Mouse (Mus musculus) adrenal gland, adult (tissue): ENCODE data around the gene Srsf3.
"Not testable (repeated sequence)": the region's sequence is repeated elsewhere in the genome, so short reads cannot be mapped to it uniquely, and the experiment has no call there.

Source experiments
- DNase-seq, 2 experiments: peaks; one replicate each; pipeline ENCODE4 v3.0.0; 2022 to 2023; ENCODE audit warnings: low spot score in 1 of 2; ENCODE audit not compliant: inconsistent age in 2 of 2

Srsf3 gene

DNA sequence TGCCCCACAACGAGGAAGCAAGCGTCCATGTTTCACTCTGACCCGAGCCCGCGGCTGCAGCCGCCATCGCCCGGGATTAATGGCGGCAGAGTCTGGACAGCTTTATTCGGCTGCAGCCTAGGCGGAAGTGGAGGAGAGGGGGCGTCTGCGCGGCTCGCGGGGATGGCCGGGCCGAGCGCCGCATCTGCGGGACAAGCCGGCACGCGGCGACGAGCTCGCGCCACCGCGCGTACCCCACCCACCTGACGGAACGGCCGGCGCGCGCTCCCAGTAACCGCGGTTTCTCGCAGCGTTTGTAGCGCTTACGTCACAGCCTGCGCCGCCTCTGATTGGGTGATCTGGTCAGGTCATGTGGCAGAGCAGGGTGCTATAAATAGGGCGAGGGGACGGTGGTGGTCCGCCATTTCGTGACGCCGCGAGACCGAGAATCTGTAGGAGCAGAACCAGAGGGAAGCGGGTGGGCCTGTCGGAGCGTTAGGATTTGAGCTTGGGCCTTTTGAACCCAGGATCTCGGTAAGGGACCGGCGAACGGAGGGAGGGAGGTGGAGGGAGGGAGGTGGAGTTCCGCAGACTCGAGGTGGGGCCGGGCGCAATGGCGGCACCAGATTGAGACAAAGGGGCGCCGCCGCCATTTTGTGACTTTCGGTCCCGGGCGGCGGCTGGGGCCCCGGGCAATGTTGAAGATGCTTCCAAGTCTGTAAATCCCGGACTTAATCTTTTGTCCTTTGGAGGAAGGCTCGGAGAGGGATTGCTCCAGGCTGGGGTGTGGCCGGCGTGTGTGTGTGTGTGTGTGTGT, at the start of gene Srsf3:
Gene Srsf3, plus strand, starts transcription at position 355 of the 796 bp plus-strand sequence.
- DNase-seq = peak; percentile 99

DNA sequence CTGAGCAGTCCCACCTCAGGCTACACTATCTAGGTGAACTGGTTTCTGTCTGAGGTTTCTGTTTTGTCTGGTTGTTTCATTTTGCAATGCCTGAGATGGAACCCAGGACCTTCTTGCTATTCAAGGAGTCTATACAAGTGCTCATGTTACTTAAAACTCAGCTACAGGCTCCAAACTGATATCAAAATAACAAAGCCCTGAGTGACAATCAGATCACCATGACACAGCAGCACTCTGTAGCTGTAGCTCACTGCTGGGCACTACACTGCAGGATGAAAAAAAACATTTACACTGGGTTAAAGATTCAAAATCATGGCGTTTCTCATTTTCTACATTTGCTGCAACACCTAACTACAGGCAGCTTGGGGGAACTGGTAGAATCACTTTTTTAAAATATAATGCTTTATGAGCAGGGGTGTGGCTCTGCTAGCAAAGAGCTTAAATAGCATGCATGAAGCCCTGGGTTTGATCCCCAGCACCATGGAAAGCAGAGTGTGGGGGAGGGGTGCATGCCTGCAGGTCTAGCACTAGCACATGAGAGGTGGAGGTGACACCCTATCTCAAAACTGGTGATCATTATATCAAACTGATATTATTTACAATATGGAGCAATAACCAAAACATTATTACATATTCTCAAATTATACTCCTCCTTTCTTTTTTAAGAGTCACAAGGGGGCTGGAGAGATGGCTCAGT, 47.6 kb upstream of the Srsf3 start:
- DNase-seq = no peak

DNA sequence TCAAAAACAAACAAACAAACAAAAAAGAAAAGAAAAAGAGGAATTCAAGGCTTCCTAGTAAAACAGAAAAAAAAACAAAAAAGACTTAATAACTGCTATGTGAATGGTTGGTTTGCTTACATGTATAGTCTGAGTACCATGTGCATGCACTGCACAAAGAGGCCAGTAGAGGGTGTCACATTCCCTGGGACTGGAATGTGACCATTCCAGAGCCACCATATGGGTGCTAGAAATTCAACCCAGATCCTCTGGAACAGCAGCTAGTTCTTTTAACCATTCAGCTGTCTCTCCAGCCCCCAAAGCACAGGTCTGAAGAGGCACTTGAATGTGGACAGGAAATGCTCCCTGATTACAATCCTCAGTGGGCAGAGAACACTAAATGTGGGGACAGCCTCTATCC, 45.6 kb upstream of the Srsf3 start:
- peak in 1 of 2 experiments; percentile 60 for DNase-seq

DNA sequence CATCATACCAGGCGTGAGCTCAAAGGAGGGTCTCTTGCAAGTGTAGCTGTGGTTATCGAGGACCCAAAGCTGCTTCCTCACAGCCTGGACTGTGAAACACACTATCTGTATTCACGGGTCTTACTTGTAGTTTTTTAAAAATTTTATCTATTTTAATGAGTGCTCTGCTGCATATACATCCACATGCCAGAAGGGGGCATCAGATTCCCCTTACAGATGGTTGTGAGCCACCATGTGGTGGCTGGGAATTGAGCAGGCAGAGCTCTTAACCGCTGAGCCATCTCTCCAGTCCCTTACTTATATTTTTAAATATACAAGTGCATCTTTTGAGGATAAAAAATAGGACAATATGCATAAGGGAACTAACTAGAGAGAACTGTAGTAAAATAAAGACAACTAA, 44.7 kb upstream of the Srsf3 start:
- DNase-seq = peak; percentile 31 to 70

DNA sequence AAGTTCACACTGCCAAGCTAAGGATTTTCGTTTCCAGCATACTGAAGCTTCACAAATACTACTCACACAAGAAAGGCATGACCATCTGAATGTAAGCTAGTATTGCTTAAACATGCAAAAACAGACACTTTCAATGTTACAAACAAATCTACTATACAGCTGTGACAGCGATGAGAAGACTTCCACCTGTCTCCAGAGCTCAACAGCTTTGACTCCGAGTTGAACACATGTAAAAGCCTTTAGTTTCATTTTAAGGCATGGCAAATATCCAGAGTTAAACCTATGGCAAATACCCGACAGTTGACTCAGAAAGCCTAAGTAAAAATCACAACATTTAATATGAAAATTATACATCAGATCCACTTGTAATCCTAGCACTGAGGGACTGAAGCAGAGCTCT, 44.1 kb upstream of the Srsf3 start:
- no peak for DNase-seq

DNA sequence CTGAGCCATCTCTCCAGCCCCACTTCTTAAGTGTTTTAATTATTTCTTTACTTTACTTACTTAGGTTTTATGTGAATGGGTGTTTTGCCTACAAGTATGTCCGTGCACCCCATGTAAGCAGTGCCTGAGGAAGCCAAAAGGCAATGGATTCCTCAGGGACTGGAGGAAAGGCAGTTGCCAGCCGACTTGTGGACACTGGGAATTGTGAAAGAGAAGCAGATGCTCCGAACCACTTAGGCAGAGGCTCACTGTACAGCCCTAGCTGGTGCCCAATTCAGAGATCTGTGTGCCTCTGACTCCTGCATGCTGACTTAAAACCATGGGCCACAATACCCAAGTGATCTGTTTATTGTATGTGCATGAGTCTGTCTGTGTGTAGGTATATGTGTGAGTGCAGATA, 43.4 kb upstream of the Srsf3 start:
- DNase-seq = no peak

DNA sequence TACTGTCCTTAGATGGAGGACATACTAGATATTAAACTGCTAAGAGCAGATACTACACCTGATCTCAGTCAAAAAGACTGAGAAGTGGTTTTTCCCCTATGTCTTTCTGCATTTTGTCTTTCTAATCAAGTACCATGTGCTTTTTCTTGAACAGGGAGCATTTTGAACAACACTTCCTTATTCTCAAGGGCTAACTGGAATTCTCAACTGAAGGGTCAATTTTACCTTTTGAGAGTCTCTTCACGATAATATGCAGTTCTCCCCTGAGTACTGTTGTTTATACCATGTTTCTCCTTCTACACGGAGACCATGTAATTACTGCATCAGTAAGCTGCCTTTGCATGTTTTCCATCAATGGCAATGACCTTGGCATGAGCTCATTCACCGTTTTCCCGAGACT, 42.4 kb upstream of the Srsf3 start:
- no peak for DNase-seq

DNA sequence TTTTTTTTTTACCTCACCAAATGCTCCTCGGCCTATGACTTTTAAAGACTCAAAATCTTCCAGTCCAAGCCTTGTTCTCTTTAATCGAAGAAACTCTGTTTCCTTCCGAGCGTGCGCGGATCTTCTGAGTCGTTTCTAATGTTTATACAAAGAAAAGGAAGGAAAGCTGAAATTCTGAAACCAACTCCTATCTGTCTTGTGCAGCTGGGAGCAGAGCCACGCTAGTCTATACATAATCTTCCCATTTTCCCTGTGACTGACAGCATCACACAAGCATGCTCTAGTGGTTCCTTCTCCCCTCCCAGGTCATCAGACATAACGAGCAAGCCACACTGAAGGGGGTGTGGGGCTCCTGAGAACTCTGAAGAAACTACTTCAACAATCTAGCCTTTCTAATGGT, 41.1 kb upstream of the Srsf3 start:
- DNase-seq = no peak

DNA sequence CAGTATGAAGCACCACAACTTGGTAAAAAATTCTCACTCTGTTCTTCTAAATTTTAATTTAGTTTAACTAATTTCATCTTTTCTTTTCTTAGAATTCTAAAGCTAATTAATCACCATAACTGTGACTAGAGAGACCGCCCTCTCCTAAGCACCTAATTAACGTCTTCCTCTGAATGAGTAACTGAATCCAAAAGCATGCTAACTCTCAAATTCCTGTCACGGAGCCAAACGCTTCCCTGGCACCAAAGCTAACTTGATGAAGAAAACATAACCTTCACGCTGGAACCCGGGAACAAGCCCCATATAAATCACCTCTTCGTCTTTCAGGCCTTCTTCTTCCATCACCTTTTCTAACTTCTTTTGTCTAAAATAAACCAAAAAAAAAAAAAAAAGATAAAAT, 40.3 kb upstream of the Srsf3 start:
- DNase-seq = no peak

DNA sequence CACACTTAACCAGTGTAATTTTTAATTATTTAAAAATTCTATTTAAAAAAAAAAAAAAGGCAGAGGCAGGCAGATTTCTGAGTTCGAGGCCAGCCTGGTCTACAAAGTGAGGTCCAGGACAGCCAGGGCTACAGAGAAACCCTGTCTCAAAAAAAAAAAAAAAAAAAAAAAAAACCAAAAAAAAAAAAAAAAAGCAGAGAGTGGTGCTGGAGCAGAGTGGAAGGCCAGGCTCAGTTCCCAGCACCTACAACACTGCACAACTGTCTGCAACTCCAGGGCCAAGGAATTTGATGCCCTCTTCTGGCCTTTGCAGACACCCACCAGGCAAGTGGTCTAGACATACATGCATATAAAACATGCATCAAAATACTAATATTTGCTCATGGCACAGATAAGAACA, 39.4 kb upstream of the Srsf3 start:
- not testable (repeated sequence) for DNase-seq

DNA sequence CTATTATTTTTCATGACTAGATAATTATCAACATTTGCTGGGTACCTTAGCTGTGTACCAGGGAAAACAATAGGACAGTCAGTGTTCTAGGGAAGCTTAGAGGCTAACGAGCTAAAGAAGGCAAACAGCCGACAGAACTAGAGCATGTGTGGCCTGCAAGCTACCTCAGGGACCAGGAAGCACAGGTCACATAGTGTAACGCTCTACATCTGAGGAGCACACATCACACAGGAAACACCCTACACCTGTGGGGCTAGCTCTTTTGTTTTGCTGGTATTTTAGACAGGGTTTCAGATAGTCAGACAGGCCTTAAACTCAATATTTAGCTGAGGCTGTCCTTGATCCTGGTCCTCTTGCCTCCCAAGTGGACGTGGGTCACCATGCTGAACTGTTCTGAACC, 37.8 kb upstream of the Srsf3 start:
- DNase-seq = no peak

DNA sequence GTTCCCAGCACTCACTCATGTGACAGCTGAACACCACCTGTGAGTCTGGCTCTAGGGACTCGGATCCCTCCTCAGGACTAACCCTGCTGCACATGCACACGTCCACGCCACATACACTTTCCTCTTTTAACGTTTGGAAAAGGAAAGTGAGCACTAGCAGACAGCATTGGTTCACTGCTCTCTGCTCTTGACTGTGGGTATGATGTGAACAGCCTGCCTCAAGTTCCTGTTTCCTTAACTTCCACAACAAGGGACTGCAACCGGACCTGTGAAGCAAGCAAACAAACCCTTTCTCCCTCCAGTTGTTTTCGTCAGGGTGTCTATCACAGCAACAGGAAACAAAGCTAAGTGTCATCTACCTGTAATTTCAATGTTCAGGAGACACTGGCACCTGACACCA, 32.0 kb upstream of the Srsf3 start:
- DNase-seq = no peak

DNA sequence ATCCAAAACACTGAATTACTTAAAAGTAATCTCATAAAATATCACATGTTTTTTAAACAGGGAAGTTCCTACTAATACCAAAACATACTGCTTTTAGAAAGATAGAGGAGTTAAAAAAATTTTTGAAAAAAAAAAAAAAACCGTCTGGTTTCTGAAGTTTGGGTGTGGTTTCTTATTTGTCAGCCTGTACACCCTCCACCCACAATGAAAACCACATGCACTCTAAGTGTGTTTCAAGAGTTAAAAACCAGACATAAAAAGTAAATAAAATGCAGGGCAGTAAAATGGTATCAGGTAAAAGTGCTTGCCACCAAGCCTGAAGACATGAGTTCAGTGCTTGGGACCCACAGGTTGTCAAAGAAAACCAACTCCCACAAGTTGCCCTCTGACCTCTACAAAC, 28.7 kb upstream of the Srsf3 start:
- no peak for DNase-seq

DNA sequence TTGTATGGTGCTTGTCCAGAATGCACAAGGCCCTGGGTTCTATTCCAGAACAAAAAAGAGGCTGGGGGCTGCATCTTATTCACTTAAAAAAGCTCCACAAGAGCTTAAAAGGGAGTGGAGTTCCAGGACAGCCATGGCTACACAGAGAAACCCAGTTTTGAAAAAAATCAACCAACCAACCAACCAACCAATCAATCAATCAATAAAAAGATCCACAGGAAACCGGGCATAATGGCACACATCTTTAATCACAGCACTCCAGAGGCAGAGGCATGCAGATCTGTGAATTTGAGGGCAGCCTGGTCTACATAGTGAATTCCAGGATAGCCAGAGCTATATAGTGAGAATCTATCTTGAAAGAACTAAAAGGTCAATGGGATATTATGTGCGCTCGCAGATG, 27.4 kb upstream of the Srsf3 start:
- DNase-seq = no peak

DNA sequence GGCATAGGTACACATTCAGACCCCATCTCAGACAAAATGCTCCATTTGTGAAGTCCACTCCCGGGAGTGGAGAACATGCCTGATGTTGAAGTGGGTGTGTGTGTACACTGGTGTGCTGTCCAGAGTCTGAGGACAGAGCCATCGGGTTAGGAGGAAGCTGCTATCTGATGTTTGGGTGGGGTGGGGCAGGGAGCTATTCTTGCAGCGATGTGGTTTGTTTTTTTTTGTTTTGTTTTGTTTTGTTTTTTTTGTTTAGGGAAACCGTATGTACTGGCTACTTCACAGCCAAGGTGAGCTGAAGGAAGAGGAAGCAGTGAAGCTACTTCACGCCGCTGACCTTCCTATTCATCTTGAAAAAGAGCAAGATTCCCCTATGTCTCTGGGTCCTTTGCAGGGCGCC, 25.6 kb upstream of the Srsf3 start:
- peak in 1 of 2 experiments; percentile 43 for DNase-seq

DNA sequence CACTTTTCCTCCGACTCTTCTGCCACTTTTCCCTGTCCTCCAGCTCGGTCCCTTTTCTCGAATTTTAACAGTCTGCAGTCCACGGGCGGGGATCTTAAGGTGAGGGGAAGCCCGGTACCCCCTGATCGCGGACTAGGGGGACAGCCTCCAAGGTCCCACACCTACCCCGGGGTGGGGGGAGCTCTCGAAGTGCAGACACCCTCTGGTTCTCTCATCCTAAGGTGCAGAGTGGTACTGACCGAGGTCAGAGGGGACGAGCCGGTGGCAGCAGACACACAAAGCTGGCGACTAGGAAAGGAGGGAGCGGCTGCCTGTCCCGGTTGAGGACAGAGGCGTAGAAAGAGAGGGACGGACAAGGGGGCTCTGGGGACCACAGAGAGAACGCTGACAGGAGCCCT, 25.2 kb upstream of the Srsf3 start:
- no peak for DNase-seq

DNA sequence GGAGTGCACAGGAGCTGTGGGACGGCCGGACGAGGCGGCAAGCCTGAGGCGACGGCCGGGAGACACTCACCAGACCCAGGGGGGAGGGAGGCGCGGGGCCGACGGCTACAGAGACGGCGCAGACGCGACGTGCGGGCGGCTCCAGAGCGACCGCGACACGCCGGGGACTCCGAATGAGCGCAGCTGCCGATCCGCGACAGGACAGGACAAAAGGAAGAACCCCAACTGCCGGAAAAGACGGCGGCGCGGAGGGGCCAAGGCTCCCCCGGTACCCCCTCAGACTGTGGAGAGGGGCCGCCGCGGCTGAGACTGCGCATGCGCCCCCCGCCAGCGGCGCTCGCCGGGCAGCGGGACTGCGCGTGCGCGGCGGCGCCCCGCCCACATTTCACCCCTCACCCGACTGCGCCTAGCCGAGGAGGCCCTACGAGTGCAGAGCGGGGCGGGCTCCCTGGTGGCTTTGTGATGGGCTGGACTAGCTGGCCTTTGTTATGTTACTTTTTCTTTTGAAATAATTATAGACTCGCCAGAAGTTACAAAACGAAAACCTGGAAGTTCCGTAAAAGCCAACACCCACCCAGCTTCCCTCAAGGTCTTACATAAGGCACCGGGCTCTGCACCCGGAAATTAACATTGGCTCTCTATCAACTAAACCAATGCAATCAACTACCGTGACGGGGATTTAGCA, 24.6 kb upstream of the Srsf3 start, which contains the start of gene Stk38:
Gene Stk38, minus strand, starts transcription at position 355 of the 685 bp plus-strand sequence.
- peak; percentile 96 to 99 for DNase-seq

DNA sequence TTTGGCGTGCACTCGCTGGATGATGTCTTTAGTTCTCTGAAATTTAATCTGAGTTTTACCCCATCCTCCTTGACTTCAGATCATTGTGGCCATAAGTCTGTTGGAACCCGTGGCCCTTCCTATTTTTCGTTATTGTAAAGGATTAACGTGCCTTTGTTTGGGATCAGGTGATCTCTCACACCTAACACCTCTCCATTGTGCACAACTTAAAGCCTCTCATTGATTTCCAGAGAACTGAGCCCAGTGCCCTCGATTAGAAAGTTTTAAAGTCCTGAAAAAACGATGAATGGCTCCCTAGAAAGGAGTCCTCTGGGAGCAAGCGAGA, 24.1 kb upstream of the Srsf3 start:
- DNase-seq = no peak

DNA sequence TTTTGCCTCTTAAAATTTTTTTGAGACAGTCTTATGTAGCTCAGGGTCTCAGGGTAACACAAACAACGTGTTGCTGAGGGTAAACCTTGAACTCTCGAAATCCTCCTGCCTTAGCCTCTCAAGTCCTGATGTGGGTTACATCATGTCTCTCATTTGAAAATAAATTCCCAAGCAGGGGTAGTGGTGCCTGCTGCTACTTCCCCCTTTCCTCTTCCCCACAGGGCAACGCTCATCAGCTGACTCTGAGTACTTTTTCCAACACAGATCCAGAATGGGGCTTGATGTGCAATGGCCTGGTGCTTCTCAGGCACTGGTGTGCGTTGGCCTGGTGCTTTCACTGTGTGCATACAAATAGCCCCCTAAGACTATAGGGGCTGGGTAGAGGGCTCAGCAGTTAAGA, 23.2 kb upstream of the Srsf3 start:
- no peak for DNase-seq

DNA sequence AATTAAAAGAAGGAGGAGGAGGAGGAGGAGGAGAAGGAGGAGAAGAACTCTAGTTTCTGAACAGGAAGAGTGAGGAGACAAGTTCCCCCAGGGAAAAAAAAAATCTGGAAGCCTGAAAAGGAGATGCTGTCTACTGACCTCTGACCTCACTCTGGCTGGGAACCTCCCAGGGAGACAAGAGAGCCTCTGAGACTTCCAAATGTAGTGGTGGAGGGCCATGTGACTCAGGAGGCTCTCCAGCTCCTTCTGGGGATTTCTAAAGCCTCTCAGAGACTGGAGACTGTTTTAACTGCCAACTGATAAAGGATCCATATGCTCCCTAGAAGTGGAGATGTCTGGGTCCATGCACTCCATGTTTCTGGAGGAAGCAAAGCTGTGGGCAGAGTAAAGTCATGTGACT, 18.2 kb upstream of the Srsf3 start:
- no peak for DNase-seq

DNA sequence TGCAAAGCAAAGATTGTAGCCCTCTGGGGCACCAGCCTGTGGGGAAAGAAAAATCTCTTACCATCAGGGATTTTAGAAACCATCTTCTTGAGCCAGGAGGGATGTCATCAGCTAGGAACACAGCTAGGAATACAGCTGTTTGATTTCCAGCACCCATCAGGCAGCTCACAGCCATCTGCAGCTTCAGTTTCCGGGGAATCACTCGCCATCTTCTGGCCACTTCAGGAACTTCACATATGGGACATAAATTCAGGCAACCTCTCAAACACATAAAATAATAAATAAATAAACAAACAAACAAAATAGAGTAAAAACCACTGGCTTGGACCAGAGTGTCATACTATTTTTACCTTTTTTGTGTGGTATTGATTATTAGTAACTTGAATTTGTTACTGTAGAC, 16.8 kb upstream of the Srsf3 start:
- peak in 1 of 2 experiments; percentile 74 for DNase-seq

DNA sequence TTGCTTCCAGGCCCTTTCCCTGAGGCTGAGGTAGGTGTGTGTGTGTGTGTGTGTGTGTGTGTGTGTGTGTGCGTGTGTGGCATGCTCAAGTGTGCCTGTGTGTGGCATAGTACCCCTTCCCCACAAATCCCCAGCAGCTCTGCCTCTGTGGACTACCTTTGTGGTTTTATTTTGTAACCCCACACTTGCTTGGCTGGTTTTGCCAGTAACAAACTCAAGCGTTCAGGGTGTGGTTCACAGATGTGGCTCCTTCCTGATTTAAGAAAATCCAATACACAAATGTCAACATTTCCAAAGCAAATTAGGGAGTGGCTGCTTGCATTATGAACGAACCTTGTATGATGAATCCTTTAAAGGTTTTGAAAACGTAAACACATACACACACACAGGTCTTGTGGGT, 15.7 kb upstream of the Srsf3 start:
- DNase-seq = no peak
